Mouse (Mus musculus) lung, embryonic 15.5 days (tissue): ENCODE data around the gene Zfp131. TPM values are rescaled to one million over a fixed set of nuclear protein-coding genes. Genes with fewer than 3 reads are reported as not detected.

Experiments
- polyA plus RNA-seq: library from polyadenylated mRNA; unstranded; fragments of >200 nt; fragmentation: Nextera tagmentation; extraction: Ambion mirVana; gene quantifications from 2 replicates; pipeline ENCODE4 v1.2.1, GENCODE M21; 2015

Zfp131 gene
- polyA plus RNA-seq, 1 experiment from 2014 or later = 38.1 TPM

Other genes starting within 250 kb of the Zfp131 start
- 0.13 TPM in 1 of 2 replicates, not detected in the other for gene Ccl28, start 167.1 kb downstream of the Zfp131 start, polyA plus RNA-seq
- 109 and 115 TPM in 2 replicates for gene Hmgcs1, start 100.5 kb downstream of the Zfp131 start, polyA plus RNA-seq
- gene Nim1k, start 35.0 kb downstream of the Zfp131 start, polyA plus RNA-seq = 0.97 and 1.0 TPM in 2 replicates
- not detected in 2 replicates for gene AF067063, start 39.3 kb upstream of the Zfp131 start, polyA plus RNA-seq
- gene D13Ertd608e, start 45.1 kb upstream of the Zfp131 start, polyA plus RNA-seq = not detected in 2 replicates
- not detected in 2 replicates for gene Tcstv1, start 103.9 kb upstream of the Zfp131 start, polyA plus RNA-seq
- not detected in 2 replicates for gene Gm21761, start 138.4 kb upstream of the Zfp131 start, polyA plus RNA-seq
- not detected in 2 replicates for gene B020031M17Rik, start 159.9 kb upstream of the Zfp131 start, polyA plus RNA-seq
- gene Gm36079, start 236.1 kb upstream of the Zfp131 start, polyA plus RNA-seq = not detected in 2 replicates